Comparison of ENCODE assay signal across 8 mouse cellular contexts in the genomic region with DNA sequence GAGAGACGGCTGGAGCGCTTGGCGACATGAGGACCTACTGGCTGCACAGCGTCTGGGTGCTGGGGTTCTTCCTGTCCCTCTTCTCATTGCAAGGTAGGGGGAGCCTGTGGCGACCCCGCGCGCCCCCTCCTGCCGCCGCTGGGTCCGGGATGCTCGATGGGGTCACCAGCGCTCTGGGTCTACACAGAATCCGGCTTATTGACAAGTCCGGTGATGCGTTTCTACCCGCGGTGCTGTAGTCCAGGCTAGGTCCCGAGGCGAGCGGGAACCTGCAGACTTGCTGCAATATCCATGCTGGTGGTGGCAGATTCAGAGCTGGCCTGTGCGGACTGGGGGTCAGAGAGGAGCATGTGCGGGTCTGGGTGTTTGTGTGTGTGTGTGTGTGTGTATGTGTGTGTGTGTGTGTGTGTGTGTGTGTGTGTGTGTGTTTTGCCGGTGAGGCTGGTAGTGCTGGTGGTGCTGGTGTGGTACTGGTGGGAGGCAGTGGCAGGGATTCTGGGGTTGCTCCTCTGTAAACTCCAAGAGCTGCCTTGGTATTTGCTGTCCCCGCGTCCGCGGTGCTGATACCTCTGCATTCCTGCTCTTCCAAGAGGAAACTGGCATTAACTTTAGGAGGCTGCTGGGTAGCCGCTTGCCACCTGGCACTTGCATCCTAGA. TPM values are rescaled to one million over a fixed set of nuclear protein-coding genes. Genes with fewer than 3 reads are reported as not detected.
DNase-seq lines count a peak whose midpoint lies in the region; ATAC-seq lines count a peak whose summit lies in the region.

No protein-coding gene starts in this region.

- H3K27me3 ChIP-seq in kidney, embryonic 14.5 days (ENCODE audit: control insufficient read depth, insufficient read depth, low read length), result 0 out of 2 replicates have a peak, but pooled peaks cover 4% of the 10 kb centered on the region

- peak overlapping the region; percentile 42 for H3K4me3 ChIP-seq in kidney, embryonic 14.5 days (ENCODE audit: low read length)

- H3K36me3 ChIP-seq in kidney, embryonic 14.5 days (ENCODE audit: control insufficient read depth, insufficient read depth, low read length), result no peaks in the 10 kb centered on the region

- H3K9me3 ChIP-seq in kidney, embryonic 14.5 days (ENCODE audit: control insufficient read depth, low read length), result no peaks in the 10 kb centered on the region

- no peaks in the 10 kb centered on the region for H3K4me1 ChIP-seq in kidney, embryonic 14.5 days (ENCODE audit: control insufficient read depth, insufficient read depth, low read length)

- DNase-seq in kidney, adult 9 months, result no peak
- peak; percentile 57 for DNase-seq in cerebellum, adult 11-12 months
- peak; percentile 15 to 36 for DNase-seq in left cerebral cortex, adult 9 months (ENCODE audit: low spot score in 2 of 2)
- peak; percentile 78 for DNase-seq in neural tube, embryonic 10.5 days (ENCODE audit: extremely low spot score, low spot score)
- DNase-seq in urinary bladder, adult 2 months (ENCODE audit: low spot score), result no peak
- no peak for DNase-seq in lung, postnatal 10 days

- ATAC-seq in kidney, embryonic 14.5 days (ENCODE audit: low FRiP score, low TSS enrichment), result peak; percentile 81
- peak; percentile 57 for ATAC-seq in frontal cortex, adult (ENCODE audit: low TSS enrichment)

- 2% methylated on average over 29 of the region's 29 CpGs for WGBS in kidney, embryonic 14.5 days

- peak overlapping the region; percentile 94 for H3K4me2 ChIP-seq in kidney, embryonic 14.5 days (replicated peaks; ENCODE audit: low read depth, low read length)

- H3K9ac ChIP-seq in kidney, embryonic 14.5 days (ENCODE audit: low read depth, low read length), result peak overlapping the region; percentile 37; the same call in 1 of the 2 replicates

- H3K27ac ChIP-seq in kidney, embryonic 14.5 days (ENCODE audit: low read depth, low read length), result no peak overlapping the region

RNA-seq across cellular contexts. Expression of a gene that starts 0.6 kb away (rescaled TPM):
- polyA plus RNA-seq in kidney, embryonic 14.5 days (2014; fragmentation: Nextera tagmentation; extraction: Ambion mirVana), result 5.5 and 6.5 TPM in 2 replicates
- polyA plus RNA-seq in urinary bladder, adult 2 months (2012; rRNA removed), result 4.7 and 9.3 TPM in 2 replicates

Comparison
In these comparisons a context has a peak if more than half of its experiments do, and no peak if none do; other contexts are left out.
1. DNase-seq: peak in cerebellum, adult 11-12 months (single experiment), left cerebral cortex, adult 9 months (2 of 2) and neural tube, embryonic 10.5 days (single experiment); none in kidney, adult 9 months (single experiment), urinary bladder, adult 2 months (single experiment) and lung, postnatal 10 days (single experiment).